Mouse (Mus musculus): ENCODE measurements around the gene Gm10283.

DNA sequence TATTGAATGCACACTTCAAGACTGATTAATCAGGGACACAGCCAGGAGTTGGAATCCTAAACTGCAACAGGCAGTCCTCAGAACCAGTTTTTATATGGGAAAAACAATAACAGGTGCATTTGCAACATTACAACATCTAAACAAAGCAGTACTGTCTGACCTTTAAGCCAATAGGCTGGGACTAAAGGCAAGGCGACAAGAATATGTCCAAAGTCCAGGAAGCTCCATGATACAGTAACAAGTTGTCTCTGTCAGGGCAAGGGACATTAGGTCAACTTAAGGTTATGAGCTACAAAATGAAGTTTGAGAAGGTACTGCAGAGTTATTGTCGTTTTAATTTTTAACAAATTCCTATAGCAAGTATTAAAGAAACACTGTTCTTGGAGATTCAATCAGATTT, 12.9 kb downstream of the Gm10283 start:
- TF ChIP-seq CTCF (IDR thresholded peaks at IDR 0.05; ENCODE audit: extremely low read depth, insufficient read depth, insufficient read length, insufficient replicate concordance) (no peak), POLR2A (IDR thresholded peaks at IDR 0.05; ENCODE audit: low read depth, low read length) (no peak)
